Mouse (Mus musculus): ENCODE measurements around the gene Irf9. TPM values are rescaled to one million over a fixed set of nuclear protein-coding genes. Genes with fewer than 3 reads are reported as not detected.

The Irf9 gene
- total and polyA plus RNA-seq, 3 experiments: 8.5 to 14.8 TPM; not detected in 1

GRCm38 (mm10) chr14:55628077-55628827 is 24.9 kb downstream of the Irf9 start:
- H3K4me3 ChIP-seq (ENCODE audit: control insufficient read depth in 1 of 2, insufficient read depth in 1 of 2, low read depth in 2 of 2, low read length in 2 of 2): no peak overlapping the region
- no peak for TF ChIP-seq RCOR1 (IDR thresholded peaks at IDR 0.05; ENCODE audit: low read depth, low read length)
- no peak for TF ChIP-seq TAL1 (IDR thresholded peaks at IDR 0.05; ENCODE audit: low read length)
- TF ChIP-seq MEF2A (IDR thresholded peaks at IDR 0.05; ENCODE audit: extremely low read depth, insufficient replicate concordance, low read depth, low read length, poor library complexity, severe bottlenecking): no peak
- no peak for TF ChIP-seq MYC (IDR thresholded peaks at IDR 0.05; ENCODE audit: low read depth, low read length)
- TF ChIP-seq CHD1 (IDR thresholded peaks at IDR 0.05; ENCODE audit: low read depth, low read length): no peak
- TF ChIP-seq USF1 (IDR thresholded peaks at IDR 0.05; ENCODE audit: low read depth, low read length): no peak
- TF ChIP-seq GABPA (IDR thresholded peaks at IDR 0.05; ENCODE audit: low read depth, low read length): no peak
- no peak for TF ChIP-seq BHLHE40 (IDR thresholded peaks at IDR 0.05; ENCODE audit: borderline replicate concordance, low read depth, low read length)
- TF ChIP-seq CTCF (IDR thresholded peaks at IDR 0.05 in 2 of 3, conservative IDR thresholded peaks at IDR 0.05 in 1 of 3; ENCODE audit: control insufficient read depth in 1 of 3, insufficient read depth in 1 of 3, low read depth in 2 of 3, low read length in 3 of 3, poor library complexity in 1 of 3, severe bottlenecking in 1 of 3): no peak
- TF ChIP-seq ELF1 (IDR thresholded peaks at IDR 0.05; ENCODE audit: low read depth, low read length): no peak
- TF ChIP-seq RAD21 (IDR thresholded peaks at IDR 0.05; ENCODE audit: low read depth, low read length): no peak
- TF ChIP-seq USF2 (IDR thresholded peaks at IDR 0.05; ENCODE audit: borderline replicate concordance in 1 of 2, insufficient read depth in 1 of 2, low read depth in 1 of 2, low read length in 2 of 2): no peak
- H3K36me3 ChIP-seq (ENCODE audit: control insufficient read depth in 1 of 2, insufficient read depth in 2 of 2, low read length in 2 of 2): no peaks in the 10 kb centered on the region; a peak in 1 of 4 replicates

GRCm38 (mm10) chr14:55629312-55629711 is 25.9 kb downstream of the Irf9 start:
- H3K9ac ChIP-seq (ENCODE audit: control insufficient read depth, low read depth, low read length, poor library complexity, severe bottlenecking): no peak overlapping the region
- no peaks in the 10 kb centered on the region for H3K27me3 ChIP-seq (ENCODE audit: control insufficient read depth in 1 of 2, insufficient read depth in 2 of 2, low read length in 2 of 2)
- peak; percentile 56 for DNase-seq (ENCODE audit: low read depth, low spot score)
- H3K9me3 ChIP-seq (replicated peaks; ENCODE audit: insufficient read depth, low read length): no peaks in the 10 kb centered on the region
- TF ChIP-seq JUND (IDR thresholded peaks at IDR 0.05; ENCODE audit: low read depth, low read length): no peak
- no peak for TF ChIP-seq POLR2AphosphoS5 (IDR thresholded peaks at IDR 0.05; ENCODE audit: borderline replicate concordance, low read depth, low read length)
- TF ChIP-seq ETS1 (IDR thresholded peaks at IDR 0.05; ENCODE audit: low read depth, low read length): no peak
- peak; percentile 76 to 94 (median 87) for TF ChIP-seq CTCF (IDR thresholded peaks at IDR 0.05 in 2 of 3, conservative IDR thresholded peaks at IDR 0.05 in 1 of 3; ENCODE audit: control insufficient read depth in 1 of 3, insufficient read depth in 1 of 3, low read depth in 2 of 3, low read length in 3 of 3, poor library complexity in 1 of 3, severe bottlenecking in 1 of 3)
- peak; percentile 73 for TF ChIP-seq SMC3 (IDR thresholded peaks at IDR 0.05; ENCODE audit: low read depth, low read length)
- TF ChIP-seq ZC3H11A (IDR thresholded peaks at IDR 0.05; ENCODE audit: low read depth, low read length): peak; percentile 43
- peak; percentile 40 for TF ChIP-seq RAD21 (IDR thresholded peaks at IDR 0.05; ENCODE audit: low read depth, low read length)
- no peak for TF ChIP-seq UBTF (IDR thresholded peaks at IDR 0.05; ENCODE audit: borderline replicate concordance, insufficient read depth, low read depth, low read length)
- no peak overlapping the region for H3K4me3 ChIP-seq (ENCODE audit: control insufficient read depth in 1 of 2, insufficient read depth in 1 of 2, low read depth in 2 of 2, low read length in 2 of 2)
- no peaks in the 10 kb centered on the region; a peak in 1 of 4 replicates for H3K36me3 ChIP-seq (ENCODE audit: control insufficient read depth in 1 of 2, insufficient read depth in 2 of 2, low read length in 2 of 2)
- H3K4me1 ChIP-seq (ENCODE audit: control insufficient read depth in 1 of 2, insufficient read depth in 2 of 2, low read length in 2 of 2): no peaks in the 10 kb centered on the region
- no peaks in the 10 kb centered on the region for H3K79me2 ChIP-seq (ENCODE audit: control insufficient read depth, insufficient read depth, low read length, poor library complexity)
- no peak overlapping the region for H3K27ac ChIP-seq (ENCODE audit: control insufficient read depth, low read depth, low read length)

More at GRCm38 (mm10) chr14:55628077-55628827, 24.9 kb downstream of the Irf9 start:
- no peak for DNase-seq (ENCODE audit: low read depth, low spot score)
- Histone ChIP-seq H3K79me2 (ENCODE audit: control insufficient read depth, insufficient read depth, low read length, poor library complexity) (no peaks in the 10 kb centered on the region), H3K9me3 (replicated peaks; ENCODE audit: insufficient read depth, low read length) (no peaks in the 10 kb centered on the region), H3K27me3 (ENCODE audit: control insufficient read depth in 1 of 2, insufficient read depth in 2 of 2, low read length in 2 of 2) (no peaks in the 10 kb centered on the region), H3K4me1 (ENCODE audit: control insufficient read depth in 1 of 2, insufficient read depth in 2 of 2, low read length in 2 of 2) (no peaks in the 10 kb centered on the region), H3K27ac (ENCODE audit: control insufficient read depth, low read depth, low read length) (no peak overlapping the region), H3K9ac (ENCODE audit: control insufficient read depth, low read depth, low read length, poor library complexity, severe bottlenecking) (no peak overlapping the region)

All from MEL (cell line).